Mouse (Mus musculus) heart, adult 18-20 months (tissue): Measurements from ENCODE around the gene Hoxb2. TPM values are rescaled to one million over a fixed set of nuclear protein-coding genes. Genes with fewer than 3 reads are reported as not detected.

Source experiments
- microRNA-seq, 2 experiments: library from miRNA; unstranded; fragments of <30 nt; microRNA quantifications; one replicate each; pipeline ENCODE4 v1.2.0; 2022
- total RNA-seq, 2 experiments: library from RNA; stranded (reverse); gene quantifications; 2 replicates each; pipeline ENCODE4 v1.2.3; 2021

Hoxb2 gene
- total RNA-seq, 2 experiments from 2014 or later: 0.46 to 0.62 TPM

Small RNA genes within 50 kb of the gene (microRNA-seq; reads per million reads assigned to microRNA genes)
- gene Mir10a: 1,913 to 2,830 reads per million in 2 experiments

Other genes with a start within 250 kb of the Hoxb2 start
- not detected for gene Calcoco2, start 238.6 kb upstream of the Hoxb2 start, total RNA-seq
- not detected for gene Ttll6, start 216.7 kb upstream of the Hoxb2 start, total RNA-seq
- not detected for gene Hoxb13, start 156.2 kb upstream of the Hoxb2 start, total RNA-seq
- not detected for gene Hoxb9, start 79.1 kb upstream of the Hoxb2 start, total RNA-seq
- not detected for gene Hoxb8, start 68.6 kb upstream of the Hoxb2 start, total RNA-seq
- gene Hoxb7, start 63.9 kb upstream of the Hoxb2 start, total RNA-seq: not detected
- gene Hoxb6, start 58.0 kb upstream of the Hoxb2 start, total RNA-seq: not detected
- gene Hoxb5, start 47.2 kb upstream of the Hoxb2 start, total RNA-seq: under 1 TPM; 0.12 to 0.21 TPM
- under 1 TPM; 0.62 to 0.64 TPM for gene Hoxb4, start 32.3 kb upstream of the Hoxb2 start, total RNA-seq
- gene Hoxb3, start 27.2 kb upstream of the Hoxb2 start, total RNA-seq: under 1 TPM; 0.12 to 0.57 TPM
- not detected for gene Hoxb1, start 15.2 kb downstream of the Hoxb2 start, total RNA-seq
- 1 to 10 TPM in 1 of 2 experiments, not detected in 1; 2.3 TPM for gene Skap1, start 114.1 kb downstream of the Hoxb2 start, total RNA-seq